31 mouse cellular contexts compared by ENCODE assay signal in the genomic region with DNA sequence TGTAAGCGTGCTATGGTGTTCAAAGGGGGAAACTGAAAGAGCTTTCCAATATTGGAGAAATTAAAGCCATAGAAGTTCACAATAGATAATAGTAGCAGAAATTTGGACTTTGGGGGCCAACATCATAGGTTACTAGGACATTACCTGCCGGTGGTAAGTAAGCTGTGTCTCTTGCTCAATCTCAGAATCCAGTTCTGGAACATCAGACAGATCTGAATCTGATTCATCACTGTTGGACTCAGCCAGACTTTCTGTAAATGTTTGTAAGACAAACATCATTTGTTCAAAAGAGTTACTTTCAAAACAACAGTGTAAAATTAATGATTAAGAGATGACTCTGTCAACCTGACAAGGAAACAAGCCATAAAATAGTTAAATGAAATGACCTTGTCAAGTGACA.
"Had no signal": no experiment of that assay in that cellular context is flagged by ENCODE, and none has a peak within 500 bp of the region (broad histone marks: within the 10 kb centered on the region; RNA-seq: fewer than 3 reads in every experiment).

No protein-coding gene starts in this region.

- H3K9me3 ChIP-seq: limb, embryonic 10.5 days; limb, embryonic 12.5 days; limb, embryonic 13.5 days; limb, embryonic 15.5 days; liver, embryonic 13.5 days; liver, embryonic 15.5 days; lung, embryonic 15.5 days; megakaryocyte, embryonic 14.5 days; midbrain, embryonic 10.5 days; midbrain, embryonic 13.5 days; midbrain, embryonic 15.5 days; neural tube, embryonic 13.5 days had no signal

- H3K27me3 ChIP-seq: limb, embryonic 12.5 days; limb, embryonic 13.5 days; limb, embryonic 15.5 days; liver, embryonic 13.5 days; liver, embryonic 15.5 days; lung, embryonic 15.5 days; megakaryocyte, embryonic 14.5 days; midbrain, embryonic 12.5 days; midbrain, embryonic 13.5 days; midbrain, embryonic 15.5 days; neural tube, embryonic 12.5 days; neural tube, embryonic 13.5 days had no signal

- H3K4me2 ChIP-seq: limb, embryonic 12.5 days; limb, embryonic 13.5 days; limb, embryonic 15.5 days; liver, embryonic 11.5 days; liver, embryonic 13.5 days; liver, embryonic 15.5 days; lung, embryonic 14.5 days; lung, embryonic 15.5 days; midbrain, embryonic 11.5 days; midbrain, embryonic 12.5 days; midbrain, embryonic 13.5 days; midbrain, embryonic 15.5 days; neural tube, embryonic 12.5 days; neural tube, embryonic 13.5 days had no signal

- H3K27ac ChIP-seq: left cerebral cortex, adult 2 months; limb, embryonic 10.5 days; limb, embryonic 12.5 days; limb, embryonic 13.5 days; limb, embryonic 15.5 days; liver, embryonic 13.5 days; liver, embryonic 14.5 days; liver, embryonic 15.5 days; lung, embryonic 15.5 days; macrophage; midbrain, embryonic 10.5 days; midbrain, embryonic 12.5 days; midbrain, embryonic 13.5 days; midbrain, embryonic 15.5 days; neural tube, embryonic 12.5 days; neural tube, embryonic 13.5 days had no signal

- H3K4me3 ChIP-seq: left cerebral cortex, adult 2 months; limb, embryonic 10.5 days; limb, embryonic 12.5 days; limb, embryonic 13.5 days; limb, embryonic 15.5 days; liver, embryonic 13.5 days; liver, embryonic 15.5 days; lung, embryonic 15.5 days; megakaryocyte, embryonic 14.5 days; midbrain, embryonic 10.5 days; midbrain, embryonic 12.5 days; midbrain, embryonic 13.5 days; midbrain, embryonic 15.5 days; myocyte; neural tube, embryonic 12.5 days; neural tube, embryonic 13.5 days had no signal

- H3K36me3 ChIP-seq: limb, embryonic 10.5 days; limb, embryonic 12.5 days; limb, embryonic 13.5 days; limb, embryonic 15.5 days; liver, embryonic 13.5 days; liver, embryonic 15.5 days; lung, embryonic 15.5 days had no signal

- H3K4me1 ChIP-seq: limb, embryonic 10.5 days; limb, embryonic 12.5 days; limb, embryonic 13.5 days; limb, embryonic 15.5 days; liver, embryonic 13.5 days; liver, embryonic 15.5 days; lung, embryonic 15.5 days; megakaryocyte, embryonic 14.5 days; midbrain, embryonic 10.5 days; midbrain, embryonic 12.5 days; midbrain, embryonic 13.5 days; midbrain, embryonic 15.5 days; neural tube, embryonic 12.5 days; neural tube, embryonic 13.5 days had no signal

- H3K9ac ChIP-seq: limb, embryonic 12.5 days; limb, embryonic 13.5 days; limb, embryonic 15.5 days; liver, embryonic 13.5 days; liver, embryonic 14.5 days; liver, embryonic 15.5 days; lung, embryonic 14.5 days; lung, embryonic 15.5 days; midbrain, embryonic 12.5 days; midbrain, embryonic 13.5 days; midbrain, embryonic 15.5 days; neural tube, embryonic 12.5 days; neural tube, embryonic 13.5 days had no signal

- ATAC-seq: lung, postnatal 0 days; midbrain, embryonic 13.5 days; midbrain, embryonic 15.5 days; midbrain, embryonic 16.5 days had no signal

- DNase-seq: left cerebral cortex, postnatal 4 days; liver, embryonic 13.5 days; lung, adult 18-20 months; lung, adult 2 months; lung, embryonic 14.5 days; lung, postnatal 10 days; lung, postnatal 14 days; lung, postnatal 36 days; lung, postnatal 4 days; midbrain, embryonic 14.5 days had no signal
